Mouse (Mus musculus): ENCODE data around the gene Cib3. TPM values are rescaled to one million over a fixed set of nuclear protein-coding genes. Genes with fewer than 3 reads are reported as not detected.

Cib3 gene
- not detected in 2 replicates for polyA plus RNA-seq (2015; fragmentation: Nextera tagmentation; extraction: Ambion mirVana)

- no peak for DNase-seq
- Histone ChIP-seq H3K9me3 (ENCODE audit: low read length) (no peaks in the 10 kb centered on the region), H3K27ac (ENCODE audit: low read depth) (no peak within 1 kb of the TSS), H3K27me3 (ENCODE audit: insufficient read depth, low read length) (no peaks in the 10 kb centered on the region), H3K4me2 (ENCODE audit: low read depth, low read length) (no peak within 1 kb of the TSS), H3K9ac (replicated peaks) (no peak within 1 kb of the TSS), H3K36me3 (replicated peaks; ENCODE audit: insufficient read depth, low read length) (no peaks in the 10 kb centered on the region), H3K4me3 (ENCODE audit: low read depth, low read length) (no peak within 1 kb of the TSS), H3K4me1 (ENCODE audit: insufficient read depth) (peaks cover 3% of the 10 kb centered on the region; the same call in 1 of the 2 replicates)
- WGBS (ENCODE audit: insufficient replicate concordance) = 61% methylated on average over 4 of the region's 4 CpGs
- ATAC-seq = no peak
- TF ChIP-seq EP300 (IDR thresholded peaks at IDR 0.05; ENCODE audit: low read depth) (no peak), CTCF (IDR thresholded peaks at IDR 0.05; ENCODE audit: low read depth) (no peak)
Observed at GRCm38 (mm10) chr8:72212751-72213150, at the start of gene Cib3. Gene Cib3 (minus strand): TSS chr8:72212837.

GRCm38 (mm10) chr8:72261872-72262271, 49.2 kb upstream of the Cib3 start:
- Histone ChIP-seq H3K4me3 (ENCODE audit: low read depth, low read length) (no peak overlapping the region), H3K36me3 (replicated peaks; ENCODE audit: insufficient read depth, low read length) (0 out of 2 replicates have a peak, but pooled peaks cover 3% of the 10 kb centered on the region), H3K27me3 (ENCODE audit: insufficient read depth, low read length) (no peaks in the 10 kb centered on the region), H3K9me3 (ENCODE audit: low read length) (no peaks in the 10 kb centered on the region), H3K4me1 (ENCODE audit: insufficient read depth) (no peaks in the 10 kb centered on the region; the same call in 1 of the 2 replicates), H3K9ac (replicated peaks) (no peak overlapping the region), H3K27ac (ENCODE audit: low read depth) (no peak overlapping the region), H3K4me2 (ENCODE audit: low read depth, low read length) (no peak overlapping the region)
- DNase-seq (no peak), ATAC-seq (no peak)
- peak; percentile 55 for TF ChIP-seq CTCF (IDR thresholded peaks at IDR 0.05; ENCODE audit: low read depth)
- no peak for TF ChIP-seq EP300 (IDR thresholded peaks at IDR 0.05; ENCODE audit: low read depth)
- WGBS (ENCODE audit: insufficient replicate concordance) = 57% methylated on average over 5 of the region's 5 CpGs

- Histone ChIP-seq H3K4me1 (ENCODE audit: insufficient read depth) (no peaks in the 10 kb centered on the region; the same call in 1 of the 2 replicates), H3K4me2 (ENCODE audit: low read depth, low read length) (no peak overlapping the region), H3K36me3 (replicated peaks; ENCODE audit: insufficient read depth, low read length) (0 out of 2 replicates have a peak, but pooled peaks cover 3% of the 10 kb centered on the region), H3K27ac (ENCODE audit: low read depth) (no peak overlapping the region), H3K4me3 (ENCODE audit: low read depth, low read length) (no peak overlapping the region), H3K9ac (replicated peaks) (no peak overlapping the region), H3K27me3 (ENCODE audit: insufficient read depth, low read length) (no peaks in the 10 kb centered on the region), H3K9me3 (ENCODE audit: low read length) (no peaks in the 10 kb centered on the region)
- no peak for TF ChIP-seq CTCF (IDR thresholded peaks at IDR 0.05; ENCODE audit: low read depth)
- TF ChIP-seq EP300 (IDR thresholded peaks at IDR 0.05; ENCODE audit: low read depth) = no peak
- ATAC-seq (no peak), DNase-seq (no peak)
Observed at GRCm38 (mm10) chr8:72261431-72261830, 48.8 kb upstream of the Cib3 start.

GRCm38 (mm10) chr8:72261019-72261418, 48.4 kb upstream of the Cib3 start:
- 18% methylated on average over 2 of the region's 2 CpGs for WGBS (ENCODE audit: insufficient replicate concordance)
- ATAC-seq (peak; percentile 54), DNase-seq (peak; percentile 81)
- H3K4me2 ChIP-seq (ENCODE audit: low read depth, low read length) = no peak overlapping the region
- no peak overlapping the region for H3K9ac ChIP-seq (replicated peaks)
- no peaks in the 10 kb centered on the region; the same call in 1 of the 2 replicates for H3K4me1 ChIP-seq (ENCODE audit: insufficient read depth)
- no peak overlapping the region for H3K4me3 ChIP-seq (ENCODE audit: low read depth, low read length)
- H3K27me3 ChIP-seq (ENCODE audit: insufficient read depth, low read length) = no peaks in the 10 kb centered on the region
- H3K36me3 ChIP-seq (replicated peaks; ENCODE audit: insufficient read depth, low read length) = 0 out of 2 replicates have a peak, but pooled peaks cover 3% of the 10 kb centered on the region
- H3K9me3 ChIP-seq (ENCODE audit: low read length) = no peaks in the 10 kb centered on the region
- TF ChIP-seq EP300 (IDR thresholded peaks at IDR 0.05; ENCODE audit: low read depth) = 0 out of 2 replicates have a peak, but pooled peaks have one; percentile 11
- TF ChIP-seq CTCF (IDR thresholded peaks at IDR 0.05; ENCODE audit: low read depth) = peak; percentile 97
- H3K27ac ChIP-seq (ENCODE audit: low read depth) = 0 out of 2 replicates have a peak overlapping the region, but pooled peaks have one; percentile 0

GRCm38 (mm10) chr8:72260585-72260984, 47.9 kb upstream of the Cib3 start:
- Histone ChIP-seq H3K36me3 (replicated peaks; ENCODE audit: insufficient read depth, low read length) (0 out of 2 replicates have a peak, but pooled peaks cover 3% of the 10 kb centered on the region), H3K4me2 (ENCODE audit: low read depth, low read length) (no peak overlapping the region), H3K27ac (ENCODE audit: low read depth) (0 out of 2 replicates have a peak overlapping the region, but pooled peaks have one; percentile 0), H3K4me1 (ENCODE audit: insufficient read depth) (no peaks in the 10 kb centered on the region; the same call in 1 of the 2 replicates), H3K9ac (replicated peaks) (no peak overlapping the region), H3K9me3 (ENCODE audit: low read length) (no peaks in the 10 kb centered on the region), H3K27me3 (ENCODE audit: insufficient read depth, low read length) (no peaks in the 10 kb centered on the region), H3K4me3 (ENCODE audit: low read depth, low read length) (no peak overlapping the region)
- DNase-seq (no peak), ATAC-seq (0 out of 2 replicates have a peak, but pooled peaks have one; percentile 3)
- 53% methylated on average over 4 of the region's 4 CpGs for WGBS (ENCODE audit: insufficient replicate concordance)
- no peak for TF ChIP-seq EP300 (IDR thresholded peaks at IDR 0.05; ENCODE audit: low read depth)
- no peak for TF ChIP-seq CTCF (IDR thresholded peaks at IDR 0.05; ENCODE audit: low read depth)

- Histone ChIP-seq H3K27me3 (ENCODE audit: insufficient read depth, low read length) (no peaks in the 10 kb centered on the region), H3K9ac (replicated peaks) (no peak overlapping the region), H3K4me2 (ENCODE audit: low read depth, low read length) (no peak overlapping the region), H3K27ac (ENCODE audit: low read depth) (no peak overlapping the region), H3K9me3 (ENCODE audit: low read length) (no peaks in the 10 kb centered on the region), H3K4me1 (ENCODE audit: insufficient read depth) (no peaks in the 10 kb centered on the region; the same call in 1 of the 2 replicates), H3K4me3 (ENCODE audit: low read depth, low read length) (no peak overlapping the region), H3K36me3 (replicated peaks; ENCODE audit: insufficient read depth, low read length) (0 out of 2 replicates have a peak, but pooled peaks cover 3% of the 10 kb centered on the region)
- DNase-seq (no peak), ATAC-seq (peak; percentile 79)
- TF ChIP-seq EP300 (IDR thresholded peaks at IDR 0.05; ENCODE audit: low read depth) (no peak), CTCF (IDR thresholded peaks at IDR 0.05; ENCODE audit: low read depth) (no peak)
- 51% methylated on average over 2 of the region's 2 CpGs for WGBS (ENCODE audit: insufficient replicate concordance)
Observed at GRCm38 (mm10) chr8:72259862-72260261, 47.2 kb upstream of the Cib3 start.
